Mouse (Mus musculus) bone marrow macrophage, adult 2 months (primary cell): ENCODE results near the gene Hoxc5. TPM values are rescaled to one million over a fixed set of nuclear protein-coding genes. Genes with fewer than 3 reads are reported as not detected.

ENCODE experiments used
- H3K27ac ChIP-seq: 2 replicates; pipeline ENCODE4 v1.5.1; 2012; ENCODE audit warnings: low read depth, low read length; ENCODE audit not compliant: insufficient read depth
- H3K4me1 ChIP-seq: 2 replicates; pipeline ENCODE4 v1.6.1; 2012; ENCODE audit warnings: low read length; ENCODE audit not compliant: control insufficient read depth, insufficient read depth
- H3K4me3 ChIP-seq: 2 replicates; pipeline ENCODE4 v1.5.1; 2012; ENCODE audit warnings: mild to moderate bottlenecking, low read length, moderate library complexity; ENCODE audit not compliant: insufficient read depth
- CTCF ChIP-seq: IDR thresholded peaks from 2 replicates; pipeline ENCODE4 v1.5.1; 2012; ENCODE audit warnings: low read depth, mild to moderate bottlenecking, low read length, moderate library complexity
- POLR2A ChIP-seq: IDR thresholded peaks from 2 replicates; pipeline ENCODE4 v1.6.1; 2012; ENCODE audit warnings: mild to moderate bottlenecking, low read depth, low read length, borderline replicate concordance
- polyA plus RNA-seq: library from polyadenylated mRNA; stranded (reverse); fragments of >200 nt; gene quantifications from 2 replicates; pipeline ENCODE4 v1.2.4, GENCODE M21; 2012; ENCODE audit not compliant: missing spikeins, insufficient read depth, insufficient read length

Hoxc5 gene
- polyA plus RNA-seq, 1 experiment = not detected

DNA sequence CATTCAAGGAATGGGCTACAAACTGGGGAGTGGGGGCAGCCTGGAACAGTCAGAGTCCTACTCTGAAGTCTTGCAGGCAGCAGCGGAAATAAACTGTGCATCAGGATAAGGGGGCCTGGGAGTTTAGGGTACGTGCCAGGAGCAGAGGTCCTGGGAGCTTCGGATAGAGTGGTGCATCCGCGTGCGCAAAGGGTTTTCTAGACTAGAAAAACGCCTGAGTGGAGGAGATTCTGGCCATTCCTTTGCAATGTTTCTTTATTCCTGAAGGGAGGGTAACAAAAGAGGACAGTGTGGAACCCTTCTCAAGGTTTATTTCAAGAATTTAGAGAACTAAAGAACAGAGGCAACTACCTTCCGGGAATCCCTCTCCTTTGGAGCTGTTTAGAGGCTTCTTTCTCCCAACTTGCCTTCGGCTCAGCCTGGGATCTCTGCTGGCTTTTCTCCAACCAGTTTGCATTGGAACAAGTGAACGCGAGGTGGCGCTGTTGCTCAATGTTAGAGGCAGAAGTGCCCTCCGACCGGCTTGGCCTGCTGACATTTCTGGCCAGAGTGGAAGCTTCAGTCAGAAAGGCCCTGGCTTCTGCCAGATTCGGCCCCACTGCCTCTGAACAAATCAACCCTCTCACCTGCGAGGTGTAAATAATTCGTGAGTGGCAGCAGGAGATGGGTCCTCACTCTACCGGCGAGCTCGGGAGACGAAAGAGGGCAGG, 20.0 kb downstream of the Hoxc5 start:
- TF ChIP-seq CTCF (peak; percentile 83), POLR2A (no peak)

DNA sequence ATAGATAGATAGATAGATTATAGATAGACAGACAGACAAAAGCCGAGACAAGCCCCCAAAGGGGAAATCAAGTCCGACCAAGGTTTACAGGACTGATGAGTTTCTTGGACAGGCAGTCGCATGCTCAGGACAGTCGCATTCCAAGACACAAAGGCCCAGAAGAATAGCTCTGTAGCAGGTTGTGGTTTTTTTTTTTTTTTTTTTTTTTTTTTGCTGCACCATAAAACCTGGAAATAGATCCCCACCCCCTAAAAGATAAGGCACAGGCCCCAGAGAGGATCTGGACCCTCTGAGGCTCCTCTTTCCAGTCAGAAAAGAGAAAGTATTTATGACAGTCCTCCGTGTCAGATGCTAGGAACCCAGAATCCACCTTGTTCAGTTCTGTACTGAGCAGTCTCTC, 20.8 kb downstream of the Hoxc5 start:
- Histone ChIP-seq H3K27ac (no peak overlapping the region), H3K4me1 (no peaks in the 10 kb centered on the region), H3K4me3 (no peak overlapping the region)
- TF ChIP-seq POLR2A = no peak
- TF ChIP-seq CTCF = no peak

More for the DNA sequence above, 20.0 kb downstream of the Hoxc5 start:
- no peaks in the 10 kb centered on the region for H3K4me1 ChIP-seq
- H3K27ac ChIP-seq = no peak overlapping the region
- H3K4me3 ChIP-seq = no peak overlapping the region

DNA sequence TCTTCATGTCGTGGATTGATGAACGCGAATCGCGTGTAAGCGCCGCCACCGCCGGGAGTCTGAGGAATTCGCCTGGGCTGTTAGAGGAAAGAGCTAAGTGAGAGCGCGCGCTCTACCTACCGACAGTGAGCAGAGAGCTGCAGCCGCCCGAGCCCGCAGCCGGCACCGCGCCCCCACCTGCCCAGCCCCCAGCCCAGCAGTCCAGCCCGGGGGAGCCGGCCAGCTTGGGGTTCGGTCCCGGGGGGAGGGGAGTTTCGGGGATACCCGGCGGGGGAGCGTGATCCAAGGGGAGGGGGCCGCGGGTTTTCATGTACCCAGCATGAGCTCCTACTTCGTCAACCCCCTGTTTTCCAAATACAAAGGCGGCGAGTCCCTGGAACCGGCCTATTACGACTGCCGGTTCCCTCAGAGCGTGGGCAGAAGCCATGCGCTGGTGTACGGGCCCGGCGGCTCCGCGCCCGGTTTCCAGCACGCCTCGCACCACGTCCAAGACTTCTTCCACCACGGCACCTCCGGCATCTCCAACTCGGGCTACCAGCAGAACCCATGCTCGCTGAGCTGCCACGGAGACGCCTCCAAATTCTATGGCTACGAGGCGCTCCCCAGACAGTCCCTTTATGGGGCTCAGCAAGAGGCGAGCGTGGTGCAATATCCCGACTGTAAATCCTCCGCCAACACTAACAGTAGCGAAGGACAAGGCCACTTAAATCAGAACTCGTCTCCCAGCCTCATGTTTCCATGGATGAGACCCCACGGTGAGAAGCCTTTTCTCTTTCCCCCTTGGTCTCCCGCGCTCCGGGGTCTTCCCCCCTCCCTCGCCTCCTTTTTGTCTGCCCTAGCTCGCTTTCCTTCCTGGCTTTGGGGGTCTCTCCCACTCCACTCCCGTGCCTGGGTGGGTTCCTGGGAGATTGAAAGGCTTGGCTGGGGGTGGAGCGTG, 23.5 kb downstream of the Hoxc5 start, which contains the start of gene Hoxc8:
Gene Hoxc8, plus strand, starts transcription at position 147 of the 937 bp plus-strand sequence.
- H3K27ac ChIP-seq = no peak within 1 kb of the TSS

DNA sequence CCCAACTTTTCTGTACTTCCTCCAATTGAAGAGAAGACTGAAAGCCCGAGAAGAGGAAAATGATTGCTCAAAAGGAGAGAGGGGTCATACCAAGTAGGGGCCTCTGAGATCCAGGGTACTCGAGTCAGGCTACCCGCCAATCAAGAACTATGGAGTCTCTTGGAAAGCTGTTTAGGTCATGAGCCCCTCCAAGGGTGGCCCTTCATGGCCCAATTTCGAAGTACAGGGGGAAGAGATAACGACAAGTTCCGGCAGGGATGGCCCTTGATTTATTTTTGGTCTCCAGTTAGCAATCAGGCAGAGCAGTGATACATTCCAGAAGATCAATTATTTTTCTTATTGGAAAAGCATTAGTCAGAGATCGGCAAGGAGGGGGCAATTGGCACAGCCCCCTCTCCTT, 24.5 kb downstream of the Hoxc5 start:
- no peak overlapping the region for H3K4me3 ChIP-seq
- no peaks in the 10 kb centered on the region for H3K4me1 ChIP-seq
- no peak for TF ChIP-seq POLR2A
- no peak for TF ChIP-seq CTCF
- H3K27ac ChIP-seq = no peak overlapping the region

More for the DNA sequence above, 23.5 kb downstream of the Hoxc5 start, which contains the start of gene Hoxc8:
- Histone ChIP-seq H3K4me3 (no peak within 1 kb of the TSS), H3K4me1 (no peaks in the 10 kb centered on the region)
- TF ChIP-seq CTCF = no peak
- no peak for TF ChIP-seq POLR2A

DNA sequence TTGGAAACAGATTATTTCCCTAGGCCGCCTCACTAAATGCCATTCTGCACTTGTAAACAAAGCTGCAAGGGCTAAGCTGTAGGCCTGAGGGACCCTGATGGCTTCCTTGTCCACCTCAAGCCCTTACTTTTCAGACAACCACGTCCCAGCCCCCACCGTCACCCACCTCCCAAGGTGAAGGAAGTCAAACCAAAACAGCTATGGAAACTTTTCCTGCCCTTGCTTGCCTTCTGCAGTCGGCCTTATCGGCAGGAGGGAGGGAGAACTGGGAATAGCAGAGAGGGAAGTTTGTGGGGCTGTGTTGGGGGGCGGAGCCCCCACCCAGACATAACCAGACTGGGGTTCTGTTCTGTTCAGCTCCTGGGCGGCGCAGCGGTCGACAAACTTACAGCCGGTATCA, 25.0 kb downstream of the Hoxc5 start:
- Histone ChIP-seq H3K27ac (no peak overlapping the region), H3K4me1 (no peaks in the 10 kb centered on the region), H3K4me3 (no peak overlapping the region)
- no peak for TF ChIP-seq CTCF
- no peak for TF ChIP-seq POLR2A

DNA sequence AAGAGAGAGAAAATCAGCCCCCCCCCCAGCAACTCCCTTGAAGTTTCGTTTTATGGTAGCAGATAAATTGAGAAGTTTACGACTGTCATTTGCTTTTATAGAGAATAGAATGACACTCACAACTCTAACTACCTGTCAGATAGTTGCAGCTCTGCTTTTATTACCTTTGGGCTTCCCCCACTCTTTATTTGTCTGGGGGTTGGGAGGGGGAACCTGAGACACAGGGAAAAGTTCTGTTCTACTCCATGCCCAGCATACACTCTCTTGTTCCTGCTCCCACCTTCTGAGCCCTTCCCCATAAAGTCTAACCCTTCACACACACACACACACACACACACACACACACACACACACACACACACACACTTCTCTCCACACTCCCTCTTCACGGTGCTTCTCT, 25.6 kb downstream of the Hoxc5 start:
- Histone ChIP-seq H3K4me3 (no peak overlapping the region), H3K27ac (no peak overlapping the region), H3K4me1 (no peaks in the 10 kb centered on the region)
- TF ChIP-seq POLR2A (no peak), CTCF (no peak)

DNA sequence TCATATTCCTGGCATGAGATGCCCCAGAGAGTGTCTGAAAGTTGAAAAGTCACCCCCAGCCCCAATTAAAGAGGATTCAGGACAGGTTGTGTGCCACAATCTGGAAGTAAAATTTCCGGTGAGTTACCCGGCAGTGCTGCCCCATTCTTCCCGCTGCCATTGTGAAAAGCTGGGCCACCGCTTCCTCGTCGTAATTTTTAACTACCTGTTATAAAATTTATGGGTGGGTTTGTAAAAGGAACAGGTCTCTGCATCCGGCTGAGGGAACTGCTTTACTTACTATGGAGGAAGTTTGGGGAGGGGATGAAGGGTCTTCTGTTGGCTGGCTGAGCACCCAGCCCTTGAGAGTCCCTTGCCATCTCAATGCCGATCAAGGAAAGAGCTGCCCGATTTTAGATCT, 29.3 kb downstream of the Hoxc5 start:
- Histone ChIP-seq H3K4me3 (no peak overlapping the region), H3K4me1 (no peaks in the 10 kb centered on the region), H3K27ac (no peak overlapping the region)
- TF ChIP-seq CTCF (no peak), POLR2A (no peak)

DNA sequence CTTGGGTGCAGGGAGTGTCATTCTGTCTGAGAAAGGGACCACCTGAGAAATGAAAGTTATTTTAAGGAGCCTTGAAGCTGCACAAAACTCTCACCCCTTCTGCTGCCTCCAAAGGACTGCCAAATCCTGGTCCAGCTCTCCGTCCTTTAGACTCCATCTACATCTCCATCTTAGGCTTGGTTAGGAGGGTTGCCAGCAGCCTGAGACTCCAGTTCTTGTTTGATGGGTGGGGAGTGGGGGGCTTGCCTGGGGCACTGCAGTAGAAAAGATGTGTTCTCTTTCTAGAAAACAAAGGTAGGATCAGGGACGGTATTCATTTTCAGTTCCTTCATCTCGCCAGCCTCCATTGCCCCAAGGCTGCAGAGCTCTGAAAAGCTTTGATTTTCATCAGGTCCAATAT, 30.2 kb downstream of the Hoxc5 start:
- H3K4me1 ChIP-seq = no peaks in the 10 kb centered on the region
- TF ChIP-seq POLR2A (no peak), CTCF (no peak)
- H3K27ac ChIP-seq = no peak overlapping the region
- no peak overlapping the region for H3K4me3 ChIP-seq

DNA sequence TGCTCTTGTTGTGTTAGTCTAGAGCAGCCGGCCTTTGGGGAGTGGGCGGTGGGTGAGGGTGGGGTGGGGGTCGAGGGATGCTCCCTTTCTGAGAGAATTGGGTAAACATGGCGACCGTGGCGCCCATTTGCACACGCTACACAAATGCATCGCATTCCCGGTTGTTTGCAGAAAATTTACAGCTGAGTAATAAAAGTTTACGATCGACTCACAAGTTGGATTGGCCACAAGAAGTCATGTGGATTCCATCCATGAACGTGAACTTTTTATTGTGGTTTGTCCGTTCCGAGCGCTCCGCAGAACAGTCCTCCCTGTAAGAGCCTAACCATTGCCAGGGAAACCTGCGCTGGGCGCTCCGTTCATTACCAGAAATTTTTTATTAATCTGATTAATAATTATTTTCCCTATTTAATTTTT, 30.7 kb downstream of the Hoxc5 start, which contains the start of gene Hoxc6:
Gene Hoxc6, plus strand, starts transcription at position 319 of the 417 bp plus-strand sequence.
- no peak within 1 kb of the TSS for H3K27ac ChIP-seq
- TF ChIP-seq POLR2A (no peak), CTCF (no peak)
- no peaks in the 10 kb centered on the region for H3K4me1 ChIP-seq
- H3K4me3 ChIP-seq = peak within 1 kb of the TSS; percentile 46

DNA sequence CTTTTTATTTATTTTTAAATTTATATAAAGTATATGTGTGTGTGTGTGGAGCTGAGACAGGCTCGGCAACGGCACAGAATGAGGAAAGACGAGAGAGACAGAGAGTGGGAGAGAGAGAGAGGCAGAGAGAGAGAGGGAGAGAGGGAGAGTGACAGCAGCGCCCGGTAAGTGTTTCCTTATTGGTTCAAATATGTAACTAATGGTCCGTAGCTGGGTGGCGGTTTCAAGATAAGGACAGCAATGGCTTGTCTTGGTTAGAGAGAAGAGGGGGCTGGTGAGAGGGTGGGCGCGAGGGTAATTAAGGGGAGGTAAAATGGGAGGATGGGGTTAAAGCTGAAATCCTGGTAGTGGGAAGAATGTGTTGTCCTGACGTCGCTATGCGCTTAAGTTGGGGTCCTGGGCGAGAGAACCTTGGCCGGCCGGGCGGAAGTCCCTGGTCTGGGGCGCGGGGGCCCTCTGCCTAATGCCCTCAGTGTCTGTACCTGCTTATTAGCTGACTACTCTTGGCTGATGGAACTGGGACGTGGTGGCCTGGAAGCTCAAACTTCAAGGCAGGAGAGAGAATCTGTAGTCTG, 31.5 kb downstream of the Hoxc5 start:
- Histone ChIP-seq H3K4me1 (no peaks in the 10 kb centered on the region), H3K27ac (no peak overlapping the region), H3K4me3 (peak overlapping the region; percentile 46; the same call in 1 of the 2 replicates)
- TF ChIP-seq POLR2A (no peak), CTCF (no peak)
